Mouse (Mus musculus): ENCODE measurements around the gene Tmem138.
"Not testable (repeated sequence)": the region's sequence is repeated elsewhere in the genome, so short reads cannot be mapped to it uniquely, and the experiment has no call there.

- not testable (repeated sequence) for TF ChIP-seq POLR2A (IDR thresholded peaks at IDR 0.05; ENCODE audit: insufficient read length, low read depth); MYOD1 (IDR thresholded peaks at IDR 0.05; ENCODE audit: control insufficient read depth in 1 of 3, insufficient read length in 2 of 3, low read depth in 2 of 3); POLR2AphosphoS2 (IDR thresholded peaks at IDR 0.05; ENCODE audit: insufficient read length, low read depth); CEBPB (IDR thresholded peaks at IDR 0.05; ENCODE audit: insufficient read depth, poor library complexity, severe bottlenecking); REST (IDR thresholded peaks at IDR 0.05; ENCODE audit: insufficient read depth, insufficient read length); E2F4 (IDR thresholded peaks at IDR 0.05; ENCODE audit: insufficient read depth); USF1 (IDR thresholded peaks at IDR 0.05; ENCODE audit: low read depth)
Observed at GRCm38 (mm10) chr19:10557837-10558375, 19.3 kb downstream of the Tmem138 start.
